Mouse (Mus musculus) heart, postnatal 0 days (tissue): ENCODE measurements at regions not wholly inside any gene's neighbourhood (a gene's known extent, or its start where the extent isn't known, plus 50 kb on each side); places are given as distances from the start of the nearest gene placed in this dataset.

ENCODE experiments used
- CTCF ChIP-seq: IDR thresholded peaks from 2 replicates; pipeline ENCODE4 v1.5.1; 2016; ENCODE audit warnings: antibody characterized with exemption, control low read depth, low read depth
- EP300 ChIP-seq: IDR thresholded peaks from 2 replicates; pipeline ENCODE4 v1.6.1; 2016; ENCODE audit warnings: antibody characterized with exemption, low read depth

GRCm38 (mm10) chr19:14705791-14706190 is 107.9 kb upstream of the Tle4 start:
- no peak for TF ChIP-seq EP300
- TF ChIP-seq CTCF: no peak
